Comparison of ENCODE assay signal across 26 mouse cellular contexts in the genomic region with DNA sequence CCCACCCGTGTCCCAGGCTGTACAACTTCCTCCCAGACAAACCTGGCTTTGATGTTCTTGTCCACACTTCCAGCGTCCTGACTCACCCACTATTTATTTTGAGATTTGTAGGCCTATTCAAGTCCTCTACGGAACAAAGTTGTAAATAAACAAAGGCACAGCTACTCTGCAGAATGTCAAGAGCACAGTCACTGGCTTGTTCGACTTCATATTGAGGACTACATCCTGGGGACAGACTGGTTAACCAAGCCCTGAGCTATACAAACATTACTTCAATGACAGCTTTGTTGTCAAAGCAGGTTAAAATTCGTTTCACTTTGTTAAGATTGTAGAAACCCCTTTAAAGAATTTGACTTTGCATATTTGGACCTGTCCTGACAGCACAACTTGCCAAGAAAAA.
DNase-seq lines count a peak whose midpoint lies in the region; ATAC-seq and TF ChIP-seq lines count a peak whose summit lies in the region.
"Had no signal": no experiment of that assay in that cellular context is flagged by ENCODE, and none has a peak within 500 bp of the region (broad histone marks: within the 10 kb centered on the region; RNA-seq: fewer than 3 reads in every experiment).

No protein-coding gene starts in this region.

- 14% methylated on average over 5 of the region's 5 CpGs for WGBS in lung, embryonic 14.5 days
- WGBS in limb, embryonic 12.5 days, result 29% methylated on average over 5 of the region's 5 CpGs
- WGBS in stomach, embryonic 16.5 days, result 20% methylated on average over 5 of the region's 5 CpGs

- no peaks in the 10 kb centered on the region for H3K36me3 ChIP-seq in lung, embryonic 14.5 days (ENCODE audit: insufficient read depth)
- no peaks in the 10 kb centered on the region for H3K36me3 ChIP-seq in limb, embryonic 12.5 days
- H3K36me3 ChIP-seq in stomach, embryonic 16.5 days (ENCODE audit: control insufficient read depth, insufficient read depth, low read length), result no peaks in the 10 kb centered on the region
- H3K36me3 ChIP-seq: embryonic facial prominence, embryonic 15.5 days; G1E; hindbrain, embryonic 12.5 days; hindbrain, embryonic 15.5 days had no signal

- no peaks in the 10 kb centered on the region for H3K27me3 ChIP-seq in lung, embryonic 14.5 days (ENCODE audit: insufficient read depth, low read length)
- no peaks in the 10 kb centered on the region for H3K27me3 ChIP-seq in limb, embryonic 12.5 days
- no peaks in the 10 kb centered on the region for H3K27me3 ChIP-seq in stomach, embryonic 16.5 days (ENCODE audit: control insufficient read depth, insufficient read depth, low read length)
- H3K27me3 ChIP-seq: CH12.LX; embryonic facial prominence, embryonic 15.5 days; hindbrain, embryonic 12.5 days; hindbrain, embryonic 15.5 days had no signal

- no peak overlapping the region for H3K9ac ChIP-seq in lung, embryonic 14.5 days
- no peak overlapping the region for H3K9ac ChIP-seq in limb, embryonic 12.5 days (replicated peaks)
- no peak overlapping the region for H3K9ac ChIP-seq in stomach, embryonic 16.5 days (ENCODE audit: low read length)
- H3K9ac ChIP-seq: embryonic facial prominence, embryonic 15.5 days; forebrain, postnatal 0 days; hindbrain, embryonic 12.5 days; hindbrain, embryonic 15.5 days had no signal

- peak; percentile 71 for ATAC-seq in lung, embryonic 14.5 days (ENCODE audit: insufficient read depth)
- ATAC-seq in limb, embryonic 12.5 days (ENCODE audit: insufficient number of reproducible peaks, insufficient read depth, low FRiP score, low TSS enrichment, low read depth), result peak; percentile 31; the same call in 1 of the 2 replicates
- ATAC-seq in stomach, embryonic 16.5 days (ENCODE audit: insufficient read depth, low FRiP score), result peak; percentile 56; the same call in 1 of the 2 replicates
- ATAC-seq: forebrain, embryonic 14.5 days; forebrain, postnatal 0 days had no signal

- no peak overlapping the region for H3K27ac ChIP-seq in lung, embryonic 14.5 days (ENCODE audit: low read depth)
- no peak overlapping the region for H3K27ac ChIP-seq in limb, embryonic 12.5 days
- no peak overlapping the region for H3K27ac ChIP-seq in stomach, embryonic 16.5 days (ENCODE audit: low read length)
- H3K27ac ChIP-seq: embryonic facial prominence, embryonic 15.5 days; gastrocnemius, adult 2 months; hindbrain, embryonic 12.5 days; hindbrain, embryonic 15.5 days had no signal

- peak; percentile 26 for DNase-seq in lung, embryonic 14.5 days
- DNase-seq in lung, postnatal 14 days, result no peak
- DNase-seq in Muller cell, postnatal 12 days (ENCODE audit: inconsistent ontology term), result peak; percentile 19
- DNase-seq in spleen, postnatal 10 days (ENCODE audit: low spot score in 2 of 2), result no peak
- no peak for DNase-seq in urinary bladder, adult 2 months (ENCODE audit: low spot score)
- DNase-seq: adrenal gland, adult 2 months; adrenal gland, postnatal 14 days; B cell, adult 2 months; cerebellum, adult 11-12 months; cerebellum, adult 8-10 months; cerebellum, postnatal 10 days; cerebellum, postnatal 36 days; embryo, embryonic 11 days; forebrain, postnatal 0 days; gastrocnemius, adult 2 months; gastrocnemius, postnatal 14 days; heart, adult 11 months had no signal

- H3K9me3 ChIP-seq in lung, embryonic 14.5 days (ENCODE audit: low read depth, low read length), result no peaks in the 10 kb centered on the region
- H3K9me3 ChIP-seq in limb, embryonic 12.5 days, result no peaks in the 10 kb centered on the region
- H3K9me3 ChIP-seq in stomach, embryonic 16.5 days (replicated peaks; ENCODE audit: control insufficient read depth, low read length), result no peaks in the 10 kb centered on the region
- H3K9me3 ChIP-seq: embryonic facial prominence, embryonic 15.5 days; G1E; hindbrain, embryonic 12.5 days; hindbrain, embryonic 15.5 days had no signal

- no peak overlapping the region for H3K4me2 ChIP-seq in lung, embryonic 14.5 days
- H3K4me2 ChIP-seq in limb, embryonic 12.5 days, result no peak overlapping the region
- H3K4me2 ChIP-seq in stomach, embryonic 16.5 days (ENCODE audit: low read depth, low read length), result no peak overlapping the region
- H3K4me2 ChIP-seq: embryonic facial prominence, embryonic 15.5 days; heart, embryonic 11.5 days; hindbrain, embryonic 12.5 days; hindbrain, embryonic 15.5 days had no signal

- no peak for TF ChIP-seq CTCF in lung, embryonic 14.5 days (IDR thresholded peaks at IDR 0.05; ENCODE audit: low read depth)

- no peaks in the 10 kb centered on the region for H3K4me1 ChIP-seq in lung, embryonic 14.5 days (ENCODE audit: insufficient read depth)
- H3K4me1 ChIP-seq in limb, embryonic 12.5 days (replicated peaks), result 0 out of 2 replicates have a peak, but pooled peaks cover 3% of the 10 kb centered on the region
- H3K4me1 ChIP-seq in stomach, embryonic 16.5 days (ENCODE audit: control insufficient read depth, insufficient read depth, low read length), result no peaks in the 10 kb centered on the region
- H3K4me1 ChIP-seq: embryonic facial prominence, embryonic 15.5 days; hindbrain, embryonic 12.5 days; hindbrain, embryonic 15.5 days had no signal

- no peak overlapping the region for H3K4me3 ChIP-seq in lung, embryonic 14.5 days (ENCODE audit: low read depth, low read length)
- no peak overlapping the region for H3K4me3 ChIP-seq in limb, embryonic 12.5 days (replicated peaks)
- H3K4me3 ChIP-seq in stomach, embryonic 16.5 days (replicated peaks; ENCODE audit: low read length), result no peak overlapping the region
- H3K4me3 ChIP-seq: embryonic facial prominence, embryonic 15.5 days; gastrocnemius, adult 2 months; hindbrain, embryonic 12.5 days; hindbrain, embryonic 15.5 days had no signal

Comparison
In these comparisons a context has a peak if more than half of its experiments do, and no peak if none do; other contexts are left out.
1. DNase-seq: peak in lung, embryonic 14.5 days (single experiment) and Muller cell, postnatal 12 days (single experiment); none in lung, postnatal 14 days (single experiment), spleen, postnatal 10 days (0 of 2) and urinary bladder, adult 2 months (single experiment).
2. Peak in every context shown above with its lines, with median percentiles within 50 percentile points of each other: ATAC-seq.